Mouse (Mus musculus) layer of hippocampus, adult 8-10 months (tissue): ENCODE measurements at regions not wholly inside any gene's neighbourhood (a gene's known extent, or its start where the extent isn't known, plus 50 kb on each side); places are given as distances from the start of the nearest gene placed in this dataset.

Experiments
- DNase-seq, 2 experiments: peaks; one replicate each; pipeline ENCODE4 v3.0.0; 2022; ENCODE audit warnings: low spot score in 2 of 2

DNA sequence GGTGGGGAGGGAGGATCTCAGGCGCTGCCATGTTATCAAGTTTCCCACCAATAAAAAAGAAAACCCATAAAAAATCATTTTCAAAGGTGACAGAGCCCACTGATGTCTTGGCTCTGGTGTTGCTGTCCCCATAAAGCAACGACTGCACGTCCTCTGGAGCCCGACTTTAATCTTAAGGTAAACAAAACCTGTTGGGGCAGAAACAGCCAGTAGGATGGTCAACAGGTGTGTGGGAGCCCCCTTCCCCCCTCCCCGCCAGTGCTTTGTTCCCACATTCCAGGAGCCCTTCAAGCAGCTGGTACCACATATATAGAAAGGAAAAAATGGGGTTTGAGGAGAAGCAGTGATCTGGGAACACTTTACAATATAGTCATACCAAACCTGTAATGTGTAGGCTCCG is 118.3 kb upstream of the Lrig1 start:
- no peak for DNase-seq

DNA sequence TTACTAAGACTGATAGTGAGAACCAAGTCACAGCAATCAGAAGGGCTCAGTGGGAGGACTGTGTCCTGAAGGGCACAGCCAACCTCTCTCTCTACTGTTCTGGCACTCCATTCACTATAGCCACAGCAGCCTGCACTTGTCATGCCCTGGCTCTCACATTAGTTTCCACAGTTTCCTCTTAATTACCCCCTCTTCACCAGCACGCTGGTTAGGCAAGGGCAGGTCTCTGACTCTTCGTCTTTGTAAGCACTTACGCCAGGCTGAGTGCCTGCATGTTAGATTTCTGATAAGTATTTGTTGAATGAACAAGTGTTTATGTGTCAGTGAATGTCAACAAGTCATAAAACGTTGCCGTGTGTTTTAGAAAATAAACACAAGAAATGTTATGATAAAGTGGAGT is 116.2 kb upstream of the Lrig1 start:
- no peak for DNase-seq

DNA sequence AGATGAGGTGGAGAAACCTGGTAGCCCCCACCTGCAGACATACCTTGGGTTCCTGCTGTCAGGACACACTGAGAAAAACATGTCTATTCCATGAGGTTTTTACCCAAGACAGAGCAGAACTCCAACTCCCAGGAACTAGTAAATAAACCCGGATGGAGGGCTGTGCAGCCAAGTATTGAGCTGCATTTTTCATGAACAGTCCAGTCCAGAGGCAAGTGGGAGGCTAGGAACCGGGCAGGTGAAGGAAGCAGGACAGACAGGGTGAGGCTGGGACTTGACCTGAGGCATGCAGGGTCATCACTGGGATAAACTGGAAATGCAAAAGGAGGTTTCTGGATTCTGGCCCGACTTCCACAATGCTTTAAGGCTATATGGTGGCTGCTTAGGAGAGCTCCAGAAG is 114.8 kb upstream of the Lrig1 start:
- DNase-seq, result no peak

DNA sequence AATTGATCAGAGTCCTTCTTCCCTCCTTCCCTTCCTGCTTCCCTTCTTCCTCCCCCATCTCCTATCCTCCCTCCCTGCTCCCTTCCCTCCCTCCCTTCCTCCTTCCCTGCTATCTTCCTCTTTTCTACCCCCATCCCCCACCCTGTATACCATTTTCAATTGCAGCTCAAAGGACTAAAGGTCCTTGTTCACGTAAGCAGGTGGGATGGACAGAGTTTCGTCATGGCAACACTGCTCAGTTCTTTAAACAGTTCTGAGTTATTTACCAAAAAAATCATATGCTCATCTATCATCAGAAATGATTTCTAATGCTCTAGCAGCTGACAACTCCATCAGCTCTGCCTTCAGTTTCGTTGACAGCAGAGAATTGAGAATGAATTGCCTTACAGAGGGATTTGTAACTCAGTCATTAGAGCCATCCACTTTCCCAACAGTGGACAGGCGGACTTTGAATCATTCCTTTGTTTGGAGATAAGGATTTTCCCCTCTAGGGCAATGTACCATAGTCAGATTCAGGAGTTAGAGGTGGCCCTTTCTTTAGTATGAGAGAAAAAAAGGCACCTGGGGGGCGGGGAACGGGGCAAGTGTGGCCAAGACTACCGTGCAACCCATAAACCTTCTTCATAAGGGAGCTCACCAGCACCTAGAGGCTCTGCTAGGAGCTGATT is 113.7 kb upstream of the Lrig1 start:
- DNase-seq, result no peak

DNA sequence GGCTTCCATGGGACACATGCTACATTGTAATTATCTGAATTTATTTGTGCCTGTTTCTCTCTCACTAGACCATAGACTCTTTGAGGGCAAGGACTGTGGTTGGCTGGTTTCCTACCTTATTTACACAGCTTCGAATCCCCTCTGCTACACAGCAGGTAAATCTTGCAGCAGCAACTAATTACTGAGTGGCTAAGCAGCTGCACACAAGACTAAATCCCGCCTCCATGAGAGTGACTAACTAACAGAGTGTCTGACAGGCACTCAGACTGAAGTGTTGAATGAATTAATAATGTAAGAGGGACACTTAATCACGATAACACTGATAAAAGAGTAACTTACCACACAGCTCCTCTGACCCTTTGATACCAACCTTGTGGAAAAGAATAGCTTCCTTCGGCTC is 111.9 kb upstream of the Lrig1 start:
- DNase-seq, result no peak

DNA sequence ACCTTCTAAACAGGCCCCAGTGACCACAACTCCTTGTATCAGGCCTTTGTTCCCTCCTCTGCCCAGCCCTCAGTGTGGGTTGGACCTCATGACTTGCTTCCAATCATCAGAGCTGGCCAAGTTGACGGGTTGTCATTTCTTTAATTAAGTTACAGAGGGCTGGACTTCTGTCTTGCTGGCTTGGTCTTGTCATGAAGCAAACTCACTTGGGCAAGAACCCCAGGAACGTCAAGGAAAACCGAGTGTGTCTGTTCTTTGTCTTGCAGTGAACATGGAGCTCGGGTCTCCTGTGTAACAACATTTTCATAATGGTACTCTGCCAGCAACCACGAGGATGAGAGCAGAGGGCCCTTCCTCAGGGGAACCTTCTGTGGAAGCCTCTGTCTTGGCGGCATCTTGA is 107.3 kb upstream of the Lrig1 start:
- DNase-seq, result no peak

DNA sequence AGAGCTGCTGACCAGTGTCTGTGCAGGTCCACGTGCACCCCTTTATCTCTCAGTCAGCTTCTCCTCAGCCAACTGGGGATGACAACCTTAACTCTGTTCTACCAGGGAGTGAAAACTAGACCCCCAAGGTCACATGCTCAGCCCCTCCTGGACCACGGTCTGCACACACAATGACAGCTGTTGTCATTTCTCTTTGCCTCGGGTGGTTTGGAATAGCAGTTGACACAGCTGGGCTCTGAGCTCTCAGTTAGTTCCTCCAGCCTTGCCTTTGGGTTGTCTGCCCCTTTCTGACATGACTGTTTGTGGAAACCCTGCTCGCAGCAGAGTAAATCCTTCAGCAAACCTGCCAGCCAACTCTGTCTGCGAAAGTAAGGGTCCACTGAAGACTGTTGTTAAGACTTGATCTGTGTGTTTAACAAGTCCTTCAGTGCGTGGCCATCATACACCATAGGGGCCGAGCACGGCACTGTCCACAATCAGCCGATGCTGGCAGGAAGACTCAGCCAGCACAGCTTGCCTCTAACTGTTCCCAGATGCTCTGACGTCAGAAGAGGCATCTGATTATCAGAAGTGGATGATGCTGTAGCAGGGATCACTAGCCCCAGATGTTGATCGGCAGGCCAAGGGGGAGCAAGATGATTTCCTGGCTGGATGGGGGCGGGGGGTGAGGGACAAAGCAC is 106.7 kb upstream of the Lrig1 start:
- DNase-seq, result no peak

DNA sequence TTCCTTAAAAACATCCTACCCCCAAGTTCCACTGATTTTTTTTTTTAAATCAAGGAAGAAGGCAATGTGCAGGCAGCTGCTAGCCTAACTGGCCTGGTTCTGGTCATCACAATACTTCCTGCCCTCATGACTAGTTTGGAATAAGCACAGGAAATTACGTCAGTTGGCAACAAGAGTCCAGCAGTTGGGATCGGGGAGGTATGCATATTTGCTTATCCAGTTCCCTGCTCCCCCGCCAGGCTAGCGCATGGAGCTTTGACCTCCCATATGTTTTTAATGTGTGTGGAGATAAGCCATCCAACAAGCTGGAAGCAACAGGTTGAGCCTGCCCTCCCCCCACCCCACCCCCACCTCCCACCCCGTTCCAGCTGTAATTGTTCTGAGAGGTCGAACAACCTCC is 105.7 kb upstream of the Lrig1 start:
- no peak for DNase-seq

DNA sequence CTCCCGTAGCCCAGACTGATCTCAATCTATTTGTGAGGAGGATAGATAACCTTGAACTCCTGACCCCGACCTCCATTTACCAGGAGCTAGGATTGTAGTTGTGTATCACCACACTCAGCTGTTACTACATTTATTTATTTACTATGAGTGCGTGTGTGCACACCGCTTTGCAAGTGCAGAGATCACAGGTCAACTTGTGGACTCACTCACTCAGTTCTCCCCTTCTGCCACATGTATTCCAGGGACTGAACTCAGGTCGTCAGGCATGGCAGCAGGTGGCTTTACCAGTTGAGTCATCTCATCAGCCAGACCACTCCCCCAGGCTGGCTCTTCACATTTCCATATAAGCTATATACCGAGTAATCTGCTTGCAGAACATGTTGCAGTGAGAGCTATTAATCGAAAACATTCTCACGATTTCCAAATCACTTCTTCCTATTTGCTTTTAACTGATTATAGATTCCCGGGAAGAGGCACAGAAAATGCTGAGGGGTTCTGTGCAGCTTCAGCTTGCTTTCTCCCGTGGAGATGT is 104.4 kb upstream of the Lrig1 start:
- DNase-seq, result no peak

DNA sequence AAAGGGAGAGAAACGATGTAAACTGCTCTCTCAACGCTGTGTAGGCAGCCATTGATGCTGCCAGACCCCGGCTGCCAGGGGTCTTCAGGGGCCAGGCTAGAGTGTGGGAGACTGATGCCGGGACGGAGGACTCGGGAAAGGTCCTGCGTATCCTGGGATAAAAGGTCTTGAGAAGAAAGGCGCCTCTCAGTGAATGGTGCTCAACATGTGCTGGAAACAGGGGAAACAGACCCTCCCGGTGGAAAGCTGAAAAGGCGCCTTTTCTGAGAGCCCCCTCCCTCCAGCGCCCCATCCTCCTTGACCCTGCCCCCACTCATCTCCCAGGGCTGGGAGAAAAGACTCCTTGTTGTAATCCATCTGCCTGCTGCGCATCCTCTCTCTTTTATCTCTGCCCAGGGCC is 101.1 kb upstream of the Lrig1 start:
- no peak for DNase-seq

DNA sequence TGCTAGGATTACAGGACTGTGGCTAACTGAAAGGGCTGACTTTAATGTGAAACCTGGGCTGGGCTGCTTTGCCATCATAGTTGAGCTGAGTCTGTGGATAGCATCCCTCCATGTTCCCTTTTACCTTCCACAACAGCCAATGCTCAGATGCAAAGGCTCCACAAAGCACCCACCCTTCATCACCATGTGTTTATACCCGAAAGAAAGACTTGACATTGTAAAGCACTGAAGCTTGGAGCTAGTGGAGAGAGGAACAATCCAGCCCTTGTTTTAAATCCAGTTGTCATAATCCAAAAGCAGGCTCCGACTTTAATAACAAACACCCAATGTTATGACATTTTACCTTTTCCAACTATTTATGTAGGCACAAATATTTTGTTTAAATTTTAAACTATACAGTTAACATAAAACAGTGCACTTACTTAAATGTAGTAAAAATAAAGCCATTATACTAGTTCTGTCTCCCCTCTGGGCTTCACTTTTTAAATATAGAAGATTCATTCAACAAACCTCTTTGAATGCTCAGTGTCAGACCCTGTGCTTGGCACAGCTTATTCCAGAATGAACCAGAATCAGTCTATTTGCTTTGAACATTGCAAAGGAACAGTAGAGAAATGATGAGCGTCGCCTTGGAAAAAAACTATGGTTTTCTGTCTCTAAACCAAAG is 98.7 kb upstream of the Lrig1 start:
- DNase-seq, result no peak

DNA sequence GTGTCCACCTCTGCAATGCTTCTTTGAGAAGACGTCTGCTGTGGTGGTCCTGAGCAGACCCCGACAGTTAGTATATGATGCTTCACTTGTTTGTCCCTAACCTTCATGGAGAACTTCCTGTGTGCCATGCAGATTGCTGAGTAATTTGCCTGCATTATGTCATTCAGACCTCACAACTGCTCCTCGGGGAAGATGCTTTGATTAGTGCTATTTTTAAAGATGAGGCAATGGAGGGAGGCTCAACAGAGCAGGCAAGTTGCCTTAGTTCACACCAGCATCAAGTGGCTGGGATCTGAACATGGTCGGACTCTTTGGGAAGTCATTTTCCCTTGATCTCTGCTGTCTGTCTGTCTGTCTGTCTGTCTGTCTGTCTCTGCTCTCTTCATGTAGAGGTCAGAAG is 95.5 kb upstream of the Lrig1 start:
- no peak for DNase-seq

DNA sequence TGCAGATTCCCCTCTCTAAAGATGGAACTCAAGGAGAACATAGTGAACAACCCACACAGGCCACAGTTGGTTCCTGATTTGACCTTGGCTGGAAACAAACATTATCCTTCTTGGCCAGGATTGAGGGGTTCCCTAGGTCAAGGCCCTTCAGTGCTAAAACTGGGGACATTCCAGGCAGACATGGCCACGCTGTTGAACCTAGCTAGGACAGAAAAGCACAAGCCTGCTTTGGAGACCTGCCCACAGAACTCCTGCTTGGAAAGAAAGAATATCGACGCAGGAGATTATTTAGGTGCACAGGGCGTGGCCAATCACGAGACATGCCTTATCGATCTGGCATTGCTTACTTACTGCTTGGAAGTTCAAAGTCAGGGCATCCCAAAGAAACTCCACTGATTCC is 93.6 kb upstream of the Lrig1 start:
- no peak for DNase-seq

DNA sequence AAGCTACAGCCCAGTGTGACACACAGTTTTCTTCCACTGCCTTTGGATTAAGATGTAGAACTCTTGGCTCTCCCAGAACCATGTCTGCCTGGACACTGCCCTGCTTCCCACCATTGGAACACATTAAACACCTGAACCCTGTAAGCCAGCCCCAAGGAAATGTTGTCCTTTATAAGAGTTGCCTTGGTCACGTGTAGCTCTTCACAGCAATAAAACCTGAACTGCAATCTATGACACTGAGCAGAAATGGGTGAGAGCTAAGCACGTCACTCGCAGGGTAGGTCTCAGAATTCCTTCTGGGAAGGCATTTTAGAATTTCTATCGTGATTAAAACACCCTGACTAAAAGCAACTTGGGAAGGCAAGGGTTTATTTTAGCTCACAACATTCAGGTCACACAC is 92.4 kb upstream of the Lrig1 start:
- no peak for DNase-seq

DNA sequence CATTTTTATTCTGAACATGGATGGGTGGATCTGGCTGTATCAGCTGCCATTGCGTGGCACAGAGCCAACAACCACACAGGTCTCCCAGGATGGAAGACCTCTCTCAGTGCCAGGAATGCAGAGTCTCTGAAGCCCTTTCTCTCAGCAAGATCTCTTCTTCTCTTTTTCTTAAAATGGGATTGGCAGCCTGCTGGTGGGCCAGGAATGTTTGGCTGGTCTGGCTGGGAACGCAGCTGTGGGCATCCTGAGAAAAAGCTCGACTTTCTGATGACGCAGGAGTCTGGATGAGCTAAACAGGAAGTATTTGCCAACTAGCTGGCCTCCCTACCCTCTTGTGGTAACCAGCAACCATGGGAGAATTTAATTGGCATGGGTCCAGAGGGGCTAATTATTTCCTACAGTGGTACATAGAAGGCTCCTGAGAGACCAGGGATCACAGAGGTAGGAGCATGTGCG is 89.4 kb upstream of the Lrig1 start:
- peak in 1 of 2 experiments; percentile 10 for DNase-seq

DNA sequence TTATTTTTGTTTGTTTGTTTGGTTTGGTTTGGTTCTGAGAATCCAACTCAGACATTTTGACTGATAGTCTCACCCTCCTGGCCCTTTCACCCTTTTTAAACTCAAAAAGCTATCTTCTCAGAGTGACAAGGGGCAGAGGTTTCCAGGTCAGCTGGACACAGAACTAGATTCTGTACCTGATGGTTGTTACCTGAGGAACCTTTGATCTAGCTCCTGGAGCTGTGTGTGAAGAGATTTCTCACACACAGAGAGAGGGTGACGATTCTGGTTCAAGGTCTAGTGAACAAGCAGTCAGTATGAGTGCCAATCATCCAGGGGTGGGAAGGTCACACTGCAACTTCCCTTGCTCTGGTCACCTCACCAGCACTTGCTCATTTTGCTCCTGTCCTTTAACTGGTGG is 83.5 kb upstream of the Lrig1 start:
- no peak for DNase-seq

DNA sequence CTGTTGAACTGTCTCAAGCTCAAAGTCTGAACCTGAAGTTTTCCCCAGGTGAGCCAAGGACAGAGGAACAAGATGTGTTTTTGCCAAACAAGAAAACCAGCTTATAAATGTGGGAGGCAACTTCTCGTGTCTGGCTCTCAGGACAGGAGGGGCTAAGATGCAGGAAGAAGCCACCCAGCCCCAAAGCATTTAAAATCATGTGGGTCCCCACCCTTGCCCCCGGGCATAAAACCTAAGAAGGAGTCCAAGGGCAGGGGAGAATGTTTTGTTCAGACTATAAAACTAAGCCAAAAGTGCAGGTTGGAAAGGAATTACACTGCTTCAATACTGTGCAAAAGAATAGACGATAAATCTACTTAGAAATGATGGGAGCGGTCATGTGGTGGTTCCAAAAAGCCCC is 80.7 kb upstream of the Lrig1 start:
- no peak for DNase-seq

DNA sequence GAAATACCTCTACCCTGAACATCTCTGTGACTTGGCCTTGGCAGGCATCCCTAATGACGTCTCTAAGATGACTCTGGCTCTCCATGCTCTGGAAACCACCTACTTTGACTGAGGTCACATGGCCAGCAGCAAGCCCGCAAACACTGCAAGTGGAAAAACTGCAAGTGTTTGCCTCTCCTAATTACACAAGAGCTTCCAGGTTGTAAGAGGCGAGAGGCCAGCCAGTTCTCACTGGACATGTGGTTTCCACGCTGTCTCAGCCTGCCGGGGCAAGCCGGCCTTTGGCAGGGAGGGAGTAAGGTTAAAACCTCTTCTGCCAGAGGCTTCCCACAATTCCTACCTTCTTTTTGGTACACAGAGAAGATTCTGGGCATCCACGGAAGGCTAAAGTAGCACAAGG is 79.9 kb upstream of the Lrig1 start:
- no peak for DNase-seq

DNA sequence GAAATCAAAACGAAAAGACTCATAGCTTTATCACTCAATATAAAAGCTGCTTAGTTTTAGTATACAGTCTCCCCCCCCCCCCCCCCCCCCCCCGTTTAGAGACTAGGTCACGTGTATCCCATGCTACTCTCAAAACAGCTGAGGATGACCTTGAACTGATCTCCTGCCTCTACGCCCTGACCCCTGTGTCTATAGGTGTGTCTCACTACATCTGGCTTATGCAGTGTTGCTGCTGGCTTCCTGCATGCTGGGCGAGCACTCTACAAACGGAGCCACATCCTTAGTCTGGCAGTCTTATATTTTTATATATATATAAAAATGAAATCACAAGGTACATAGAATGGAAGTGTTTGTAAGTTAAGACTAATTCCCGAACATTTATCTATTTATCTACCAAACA is 79.3 kb upstream of the Lrig1 start:
- DNase-seq, result no peak

DNA sequence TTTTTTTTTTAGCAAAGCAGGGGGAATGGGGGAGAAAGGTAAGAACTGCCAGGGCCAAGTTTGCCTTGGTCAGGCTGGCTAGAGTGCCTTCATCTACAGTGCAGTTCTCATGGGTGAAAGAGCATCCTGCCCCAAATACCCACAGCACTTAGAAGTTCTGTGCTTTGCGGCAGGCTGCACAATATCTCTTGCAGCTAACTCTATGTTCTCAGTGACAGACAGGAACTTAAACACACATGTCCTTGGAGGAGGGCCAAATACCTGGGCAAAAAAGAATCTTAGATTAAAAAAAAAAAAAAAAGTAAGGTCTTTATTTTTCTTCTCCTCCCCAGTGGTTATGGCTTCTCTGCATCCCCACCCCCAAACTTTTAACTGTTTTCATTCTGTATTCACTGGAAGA is 78.8 kb upstream of the Lrig1 start:
- DNase-seq, result no peak

DNA sequence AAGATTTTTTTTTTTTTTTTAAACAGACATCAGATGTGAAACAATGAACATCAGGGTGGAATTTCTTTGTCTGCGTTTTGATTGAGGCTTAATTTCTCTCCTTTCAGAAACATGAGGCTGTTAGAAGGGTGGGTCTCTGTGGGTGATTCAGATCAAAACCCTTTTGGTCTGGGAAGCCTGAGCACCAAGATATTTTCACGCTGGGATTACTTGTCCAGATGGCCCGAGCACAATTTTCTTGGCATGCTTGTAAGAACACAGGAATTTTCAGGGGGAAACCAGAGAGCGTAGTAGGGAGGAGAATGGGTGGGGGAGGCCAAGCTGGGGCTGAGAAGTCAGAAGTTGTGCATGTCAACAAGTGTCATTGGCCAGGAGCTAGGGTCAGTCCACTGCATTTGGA is 76.6 kb upstream of the Lrig1 start:
- DNase-seq, result no peak

DNA sequence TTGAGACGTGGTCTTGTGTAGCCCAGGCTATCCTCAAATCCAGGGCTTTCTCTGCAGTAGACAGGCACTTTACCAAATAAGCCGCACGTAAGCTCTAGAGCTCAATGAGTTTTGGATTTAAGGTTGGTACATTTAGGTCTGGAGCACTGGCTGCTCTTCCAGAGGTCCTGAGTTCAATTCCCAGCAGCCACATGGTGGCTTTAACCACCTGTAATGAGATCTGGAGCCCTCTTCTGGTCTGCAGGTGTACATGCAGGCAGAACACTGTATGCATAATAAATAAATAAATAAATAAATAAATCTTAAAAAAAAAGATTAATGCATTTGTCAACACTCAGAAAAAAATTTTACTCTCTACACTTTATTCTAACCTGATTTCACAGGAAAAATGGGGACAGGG is 74.9 kb upstream of the Lrig1 start:
- DNase-seq, result no peak
